Mouse (Mus musculus): Measurements from ENCODE around the gene Adamts7.

The Adamts7 gene

GRCm38 (mm10) chr9:90232781-90233690 is 70.2 kb downstream of the Adamts7 start:
- peak in 1 of 2 experiments; percentile 48 for DNase-seq (ENCODE audit: inconsistent age in 2 of 2, low spot score in 1 of 2)

GRCm38 (mm10) chr9:90233906-90234419 is 71.1 kb downstream of the Adamts7 start:
- no peak for DNase-seq (ENCODE audit: inconsistent age in 2 of 2, low spot score in 1 of 2)

GRCm38 (mm10) chr9:90234786-90235185 is 71.9 kb downstream of the Adamts7 start:
- peak; percentile 64 to 77 for DNase-seq (ENCODE audit: inconsistent age in 2 of 2, low spot score in 1 of 2)

GRCm38 (mm10) chr9:90235258-90235882 is 72.5 kb downstream of the Adamts7 start:
- DNase-seq (ENCODE audit: inconsistent age in 2 of 2, low spot score in 1 of 2) = peak; percentile 55 to 76

- no peak for DNase-seq (ENCODE audit: inconsistent age in 2 of 2, low spot score in 1 of 2)
Measured at GRCm38 (mm10) chr9:90236817-90237216, 73.9 kb downstream of the Adamts7 start.

- no peak for DNase-seq (ENCODE audit: inconsistent age in 2 of 2, low spot score in 1 of 2)
Measured at GRCm38 (mm10) chr9:90237232-90238062, 74.6 kb downstream of the Adamts7 start.

GRCm38 (mm10) chr9:90240560-90240959 is 77.7 kb downstream of the Adamts7 start:
- no peak for DNase-seq (ENCODE audit: inconsistent age in 2 of 2, low spot score in 1 of 2)

GRCm38 (mm10) chr9:90241041-90241440 is 78.2 kb downstream of the Adamts7 start:
- no peak for DNase-seq (ENCODE audit: inconsistent age in 2 of 2, low spot score in 1 of 2)

- DNase-seq (ENCODE audit: inconsistent age in 2 of 2, low spot score in 1 of 2) = no peak
Measured at GRCm38 (mm10) chr9:90241618-90242017, 78.7 kb downstream of the Adamts7 start.

GRCm38 (mm10) chr9:90242291-90242690 is 79.4 kb downstream of the Adamts7 start:
- no peak for DNase-seq (ENCODE audit: inconsistent age in 2 of 2, low spot score in 1 of 2)

GRCm38 (mm10) chr9:90242855-90243254 is 80.0 kb downstream of the Adamts7 start:
- peak; percentile 52 to 79 for DNase-seq (ENCODE audit: inconsistent age in 2 of 2, low spot score in 1 of 2)

GRCm38 (mm10) chr9:90244301-90245151 is 81.7 kb downstream of the Adamts7 start:
- DNase-seq (ENCODE audit: inconsistent age in 2 of 2, low spot score in 1 of 2) = no peak

GRCm38 (mm10) chr9:90245206-90245605 is 82.3 kb downstream of the Adamts7 start:
- no peak for DNase-seq (ENCODE audit: inconsistent age in 2 of 2, low spot score in 1 of 2)

- no peak for DNase-seq (ENCODE audit: inconsistent age in 2 of 2, low spot score in 1 of 2)
Measured at GRCm38 (mm10) chr9:90245781-90246180, 82.9 kb downstream of the Adamts7 start.

- no peak for DNase-seq (ENCODE audit: inconsistent age in 2 of 2, low spot score in 1 of 2)
Measured at GRCm38 (mm10) chr9:90247316-90247715, 84.4 kb downstream of the Adamts7 start.

- DNase-seq (ENCODE audit: inconsistent age in 2 of 2, low spot score in 1 of 2) = no peak
Measured at GRCm38 (mm10) chr9:90248326-90248725, 85.5 kb downstream of the Adamts7 start.

- no peak for DNase-seq (ENCODE audit: inconsistent age in 2 of 2, low spot score in 1 of 2)
Measured at GRCm38 (mm10) chr9:90249036-90249435, 86.2 kb downstream of the Adamts7 start.

GRCm38 (mm10) chr9:90250141-90250775 is 87.4 kb downstream of the Adamts7 start:
- no peak for DNase-seq (ENCODE audit: inconsistent age in 2 of 2, low spot score in 1 of 2)

GRCm38 (mm10) chr9:90250964-90251750 is 88.3 kb downstream of the Adamts7 start:
- DNase-seq (ENCODE audit: inconsistent age in 2 of 2, low spot score in 1 of 2) = no peak
